19 mouse cellular contexts compared by ENCODE assay signal in the genomic region with DNA sequence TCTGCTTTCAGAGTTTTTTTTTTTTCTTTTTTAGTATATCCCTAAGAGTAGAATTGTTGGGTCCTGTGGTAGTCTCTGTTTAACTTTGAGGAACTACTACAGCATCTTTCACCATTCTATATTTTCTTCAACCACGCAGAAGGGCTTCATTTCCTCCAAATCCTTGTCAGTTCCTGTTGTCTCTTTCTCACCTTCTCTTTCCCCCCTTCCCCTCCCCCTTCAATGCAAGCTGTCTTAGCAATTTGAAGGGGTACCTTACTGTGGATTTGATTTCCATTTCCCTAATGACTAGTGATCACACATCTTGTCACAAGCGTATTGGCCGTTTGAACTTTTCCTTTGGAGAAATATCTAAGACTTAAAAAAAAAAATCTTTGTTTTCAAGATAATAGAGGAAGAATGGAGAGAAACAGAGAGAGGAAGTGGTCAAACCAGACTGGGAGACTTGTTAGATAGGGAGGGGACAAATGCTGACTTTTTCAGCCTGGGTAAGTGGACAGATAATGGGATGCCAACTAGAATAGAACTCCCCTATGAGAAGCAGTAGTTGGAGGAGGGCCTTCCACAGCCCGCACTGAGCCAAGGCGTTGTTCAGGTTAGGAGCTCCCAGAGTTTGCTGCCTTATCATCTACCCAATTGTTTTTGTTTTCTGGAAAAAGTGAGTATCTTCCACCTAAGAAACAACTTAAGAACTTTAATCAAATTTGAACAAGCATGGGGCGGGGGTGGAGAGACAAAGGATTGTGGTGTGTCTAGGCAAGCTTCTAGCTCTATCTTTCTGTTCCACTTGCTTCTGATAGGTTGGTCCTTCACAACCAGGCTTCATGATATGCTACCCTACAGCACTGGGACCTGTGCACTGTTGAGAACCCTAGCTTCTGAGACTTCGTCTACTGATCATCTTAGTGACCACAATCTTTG.
A peak's percentile ranks its signal among the peaks of the same experiment; 100 is the strongest.
DNase-seq lines count a peak whose midpoint lies in the region; ATAC-seq lines count a peak whose summit lies in the region.
"Had no signal": no experiment of that assay in that cellular context is flagged by ENCODE, and none has a peak within 500 bp of the region (broad histone marks: within the 10 kb centered on the region; RNA-seq: fewer than 3 reads in every experiment).

No protein-coding gene starts in this region.

- H3K4me3 ChIP-seq in megakaryocyte, embryonic 14.5 days (replicated peaks) = peak overlapping the region; percentile 62
- H3K4me3 ChIP-seq in hindbrain, embryonic 14.5 days (replicated peaks; ENCODE audit: low read length) = no peak overlapping the region
- H3K4me3 ChIP-seq: embryonic facial prominence, embryonic 13.5 days; forebrain, embryonic 13.5 days; heart, embryonic 13.5 days; hindbrain, embryonic 12.5 days; lung, embryonic 15.5 days; neural tube, embryonic 13.5 days had no signal

- H3K4me1 ChIP-seq in megakaryocyte, embryonic 14.5 days = peaks cover 17% of the 10 kb centered on the region
- H3K4me1 ChIP-seq in hindbrain, embryonic 14.5 days (replicated peaks; ENCODE audit: control insufficient read depth, insufficient read depth, low read length) = no peaks in the 10 kb centered on the region
- H3K4me1 ChIP-seq: embryonic facial prominence, embryonic 13.5 days; forebrain, embryonic 13.5 days; hindbrain, embryonic 12.5 days; lung, embryonic 15.5 days; neural tube, embryonic 13.5 days had no signal

- 86% methylated on average over 7 of the region's 7 CpGs for WGBS in hindbrain, embryonic 14.5 days

- no peaks in the 10 kb centered on the region for H3K9me3 ChIP-seq in megakaryocyte, embryonic 14.5 days
- H3K9me3 ChIP-seq in hindbrain, embryonic 14.5 days (ENCODE audit: control insufficient read depth, low read length) = no peaks in the 10 kb centered on the region
- H3K9me3 ChIP-seq: embryonic facial prominence, embryonic 13.5 days; forebrain, embryonic 13.5 days; heart, embryonic 13.5 days; hindbrain, embryonic 12.5 days; lung, embryonic 15.5 days; neural tube, embryonic 13.5 days had no signal

- H3K4me2 ChIP-seq in hindbrain, embryonic 14.5 days (replicated peaks) = no peak overlapping the region
- H3K4me2 ChIP-seq: embryonic facial prominence, embryonic 13.5 days; forebrain, embryonic 13.5 days; heart, embryonic 13.5 days; hindbrain, embryonic 12.5 days; lung, embryonic 15.5 days; neural tube, embryonic 13.5 days had no signal

- no peak overlapping the region for H3K9ac ChIP-seq in hindbrain, embryonic 14.5 days
- H3K9ac ChIP-seq: embryonic facial prominence, embryonic 13.5 days; forebrain, embryonic 13.5 days; heart, embryonic 13.5 days; hindbrain, embryonic 12.5 days; lung, embryonic 15.5 days; neural tube, embryonic 13.5 days had no signal

- no peaks in the 10 kb centered on the region for H3K36me3 ChIP-seq in megakaryocyte, embryonic 14.5 days (replicated peaks; ENCODE audit: low read length)
- H3K36me3 ChIP-seq in hindbrain, embryonic 14.5 days (replicated peaks; ENCODE audit: control insufficient read depth, insufficient read depth) = no peaks in the 10 kb centered on the region
- H3K36me3 ChIP-seq: embryonic facial prominence, embryonic 13.5 days; heart, embryonic 13.5 days; hindbrain, embryonic 12.5 days; lung, embryonic 15.5 days; neural tube, embryonic 13.5 days had no signal

- ATAC-seq in activated CD4-positive, CD25-positive, alpha-beta regulatory T cell, adult 4 months = peak; percentile 21
- ATAC-seq in inflammation-experienced regulatory T-cells, adult 6 months = peak; percentile 23
- no peak for ATAC-seq in hindbrain, embryonic 14.5 days (ENCODE audit: low FRiP score)
- ATAC-seq: forebrain, embryonic 13.5 days had no signal

- no peaks in the 10 kb centered on the region for H3K27me3 ChIP-seq in megakaryocyte, embryonic 14.5 days (replicated peaks)
- no peaks in the 10 kb centered on the region; the same call in 1 of the 2 replicates for H3K27me3 ChIP-seq in hindbrain, embryonic 14.5 days (ENCODE audit: control insufficient read depth, insufficient read depth, low read length)
- H3K27me3 ChIP-seq: forebrain, embryonic 13.5 days; heart, embryonic 13.5 days; lung, embryonic 15.5 days; neural tube, embryonic 13.5 days had no signal

- H3K27ac ChIP-seq in hindbrain, embryonic 14.5 days = no peak overlapping the region
- H3K27ac ChIP-seq: embryonic facial prominence, embryonic 13.5 days; forebrain, embryonic 13.5 days; heart, embryonic 13.5 days; hindbrain, embryonic 12.5 days; kidney, postnatal 0 days; lung, embryonic 15.5 days; neural tube, embryonic 13.5 days had no signal

- DNase-seq in CD4-positive, CD25-positive, alpha-beta regulatory T cell, adult 2 months (ENCODE audit: low read depth, low spot score) = peak; percentile 50
- no peak for DNase-seq in urinary bladder, postnatal 25 days (ENCODE audit: low spot score)
- DNase-seq in right cerebral cortex, postnatal 25 days = no peak
- no peak for DNase-seq in hindbrain, embryonic 14.5 days (ENCODE audit: low spot score)
- no peak for DNase-seq in urinary bladder, postnatal 14 days (ENCODE audit: low spot score)
- DNase-seq: cerebellum, postnatal 14 days; gastrocnemius, postnatal 10 days; left cerebral cortex, postnatal 4 days; midbrain, embryonic 14.5 days had no signal
